Mouse (Mus musculus) frontal cortex, adult 2 months (tissue): ENCODE data around the gene Sel1l3. TPM values are rescaled to one million over a fixed set of nuclear protein-coding genes. Genes with fewer than 3 reads are reported as not detected.

Source experiments
- DNase-seq, 2 experiments: peaks; one replicate each; pipeline ENCODE4 v3.0.0; 2022; ENCODE audit warnings: low spot score in 1 of 2; ENCODE audit errors: extremely low spot score in 1 of 2
- polyA plus RNA-seq: library from polyadenylated mRNA; depleted of rRNA; stranded (reverse); fragments of >200 nt; gene quantifications from 2 replicates; pipeline ENCODE4 v1.2.3, GENCODE M21; 2012; rRNA removed

Sel1l3 gene
- polyA plus RNA-seq, 1 experiment, result 28.8 TPM

- no peak for DNase-seq
Measured at GRCm38 (mm10) chr5:53106125-53106524, 107.6 kb downstream of the Sel1l3 start.

GRCm38 (mm10) chr5:53105716-53106115, 108.0 kb downstream of the Sel1l3 start:
- peak in 1 of 2 experiments; percentile 40 for DNase-seq

- DNase-seq, result no peak
Measured at GRCm38 (mm10) chr5:53104177-53104855, 109.4 kb downstream of the Sel1l3 start.

- DNase-seq, result no peak
Measured at GRCm38 (mm10) chr5:53101848-53102473, 111.8 kb downstream of the Sel1l3 start.

- no peak for DNase-seq
Measured at GRCm38 (mm10) chr5:53091331-53091730, 122.4 kb downstream of the Sel1l3 start.

GRCm38 (mm10) chr5:53087452-53087851, 126.3 kb downstream of the Sel1l3 start:
- no peak for DNase-seq

- DNase-seq, result no peak
Measured at GRCm38 (mm10) chr5:53078453-53078852, 135.3 kb downstream of the Sel1l3 start.

- DNase-seq, result no peak
Measured at GRCm38 (mm10) chr5:53074553-53074952, 139.2 kb downstream of the Sel1l3 start.

GRCm38 (mm10) chr5:53061532-53062130, 152.1 kb downstream of the Sel1l3 start:
- DNase-seq, result no peak

Other genes starting within 250 kb of the Sel1l3 start
- gene Slc34a2, start 175.8 kb downstream of the Sel1l3 start, polyA plus RNA-seq, result 0.04 TPM in 2 replicates
- 69.5 and 75.7 TPM in 2 replicates for gene Smim20, start 53.2 kb upstream of the Sel1l3 start, polyA plus RNA-seq